Mouse (Mus musculus) heart, adult 2 months (tissue): ENCODE data around the gene Lamc1. TPM values are rescaled to one million over a fixed set of nuclear protein-coding genes. Genes with fewer than 3 reads are reported as not detected.

ENCODE experiments used
- DNase-seq, 2 experiments: peaks; one replicate each; pipeline ENCODE4 v3.0.0; 2021
- H3K27ac ChIP-seq: fragments of 200-600 bp; 2 replicates; pipeline ENCODE4 v1.8.1; 2022
- H3K27me3 ChIP-seq: fragments of 200-500 bp; 2 replicates; pipeline ENCODE4 v1.6.1; 2012; ENCODE audit warnings: mild to moderate bottlenecking, low read length, inconsistent platforms, mixed read lengths; ENCODE audit not compliant: control insufficient read depth, insufficient read depth
- H3K36me3 ChIP-seq: fragments of 200-500 bp; 2 replicates; pipeline ENCODE4 v1.6.1; 2012; ENCODE audit warnings: low read length, inconsistent platforms; ENCODE audit not compliant: control insufficient read depth, insufficient read depth
- H3K4me1 ChIP-seq: fragments of 200-500 bp; 2 replicates; pipeline ENCODE4 v1.6.1; 2011; ENCODE audit warnings: low read length; ENCODE audit not compliant: control insufficient read depth, insufficient read depth
- H3K4me3 ChIP-seq: fragments of 200-600 bp; 2 replicates; pipeline ENCODE4 v1.8.1; 2022
- H3K79me2 ChIP-seq: fragments of 200-500 bp; replicated peaks from 2 replicates; pipeline ENCODE4 v1.6.1; 2012; ENCODE audit warnings: mild to moderate bottlenecking, inconsistent platforms, low read length, moderate library complexity, mixed read lengths; ENCODE audit not compliant: control insufficient read depth, insufficient read depth
- H3K9ac ChIP-seq: fragments of 200-500 bp; 2 replicates; pipeline ENCODE4 v1.6.1; 2012; ENCODE audit warnings: low read depth, mild to moderate bottlenecking, control low read depth, inconsistent platforms, low read length, mixed read lengths
- CTCF ChIP-seq: fragments of 200-600 bp; IDR thresholded peaks from 2 replicates; pipeline ENCODE4 v1.8.1; 2022; ENCODE audit warnings: antibody characterized with exemption, mild to moderate bottlenecking, moderate library complexity
- EP300 ChIP-seq: fragments of 200-500 bp; IDR thresholded peaks from 2 replicates; pipeline ENCODE4 v1.6.1; 2011; ENCODE audit warnings: low read depth, low read length, control low read depth; ENCODE audit not compliant: insufficient read depth
- POLR2A ChIP-seq: fragments of 200-500 bp; IDR thresholded peaks from 2 replicates; pipeline ENCODE4 v1.6.1; 2011; ENCODE audit warnings: mild to moderate bottlenecking, low read depth, low read length, control low read depth; ENCODE audit not compliant: insufficient read depth
- WGBS: fragments of 180-500 bp; shearing (Covaris S2); methylation state at CpG from one replicate; pipeline ENCODE4 v1.1.7; 2018; 5-methylcytosine and 5-hydroxymethylcytosine counted together
- intact Hi-C: fragments of 180-260 bp; cut with DNase I; formaldehyde crosslinking; loops from one replicate; pipeline ENCODE4 v1.15.1; 2025
- polyA plus RNA-seq: library from polyadenylated mRNA; depleted of rRNA; stranded (reverse); fragments of >200 nt; gene quantifications from 2 replicates; pipeline ENCODE4 v1.2.3, GENCODE M21; 2012
- total RNA-seq, 2 experiments: library from RNA; stranded (reverse); gene quantifications; 2 replicates each; pipeline ENCODE4 v1.2.3; 2021

Lamc1 gene
- total and polyA plus RNA-seq, 3 experiments: 103 to 116 (median 111) TPM

GRCm38 (mm10) chr1:153215676-153216075, 116.9 kb downstream of the Lamc1 start:
- Histone ChIP-seq H3K79me2 (no peaks in the 10 kb centered on the region), H3K4me1 (no peaks in the 10 kb centered on the region), H3K9ac (no peak overlapping the region), H3K27ac (no peak overlapping the region), H3K36me3 (no peaks in the 10 kb centered on the region), H3K27me3 (no peaks in the 10 kb centered on the region), H3K4me3 (no peak overlapping the region)
- TF ChIP-seq CTCF (no peak), POLR2A (no peak), EP300 (no peak)
- DNase-seq: no peak
- 75% methylated on average over 5 of the region's 5 CpGs for WGBS
- intact Hi-C loops: no loop called here

GRCm38 (mm10) chr1:153210992-153211391, 121.6 kb downstream of the Lamc1 start:
- no peaks in the 10 kb centered on the region for H3K36me3 ChIP-seq
- no peak overlapping the region for H3K4me3 ChIP-seq
- H3K9ac ChIP-seq: no peak overlapping the region
- no peaks in the 10 kb centered on the region for H3K79me2 ChIP-seq
- 49% methylated on average over 4 of the region's 4 CpGs for WGBS
- no peak for DNase-seq
- TF ChIP-seq CTCF: no peak
- no peak for TF ChIP-seq POLR2A
- no peak for TF ChIP-seq EP300
- no peak overlapping the region for H3K27ac ChIP-seq
- no peaks in the 10 kb centered on the region for H3K27me3 ChIP-seq
- H3K4me1 ChIP-seq: no peaks in the 10 kb centered on the region
- intact Hi-C loops: no loop called here

GRCm38 (mm10) chr1:153210198-153210597, 122.4 kb downstream of the Lamc1 start:
- no peaks in the 10 kb centered on the region for H3K4me1 ChIP-seq
- 76% methylated on average over 2 of the region's 2 CpGs for WGBS
- no peak overlapping the region for H3K27ac ChIP-seq
- H3K79me2 ChIP-seq: no peaks in the 10 kb centered on the region
- H3K4me3 ChIP-seq: no peak overlapping the region
- H3K36me3 ChIP-seq: no peaks in the 10 kb centered on the region
- no peaks in the 10 kb centered on the region for H3K27me3 ChIP-seq
- intact Hi-C loops: no loop called here
- no peak overlapping the region for H3K9ac ChIP-seq
- TF ChIP-seq POLR2A (no peak), CTCF (no peak), EP300 (no peak)
- DNase-seq: no peak

DNA sequence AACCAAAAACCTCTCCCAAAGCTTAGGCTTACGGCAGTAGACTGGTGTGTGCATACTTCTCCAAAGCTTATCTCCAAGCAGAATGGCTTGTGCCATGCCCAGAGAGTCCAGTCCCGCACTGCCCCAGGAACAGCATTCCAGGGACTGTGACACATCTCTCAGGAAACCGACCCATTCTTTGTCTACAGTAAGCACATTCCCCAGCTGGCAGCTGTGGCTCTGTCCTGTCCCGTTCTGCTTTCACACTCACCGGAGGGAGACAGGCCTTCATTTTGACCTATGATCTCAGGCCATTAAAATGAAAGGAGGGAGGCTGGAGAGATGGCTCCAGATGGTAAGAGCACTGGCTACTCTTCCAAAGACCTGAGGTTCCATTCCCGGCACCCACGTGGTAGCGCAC, 130.4 kb downstream of the Lamc1 start:
- intact Hi-C loops: no loop called here

DNA sequence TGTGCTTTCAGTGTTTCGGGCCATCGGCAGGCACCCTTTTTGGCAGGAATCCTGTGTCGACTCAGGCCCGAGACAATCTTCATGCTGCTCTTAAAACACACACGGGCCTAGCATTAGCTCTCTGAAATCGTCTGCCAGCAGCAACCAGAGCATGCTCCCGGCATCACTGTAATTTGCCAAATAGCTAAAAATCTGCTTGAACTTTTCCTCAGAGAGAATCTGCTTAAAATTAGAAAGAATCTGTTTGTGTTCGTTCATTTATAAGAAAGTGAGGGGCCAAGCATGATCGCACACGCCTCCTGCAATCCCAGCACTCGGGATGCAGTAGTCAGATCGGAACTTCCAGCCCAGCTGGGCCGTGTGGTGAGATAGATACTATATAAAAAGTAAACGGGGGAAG, 131.1 kb downstream of the Lamc1 start:
- Histone ChIP-seq H3K79me2 (no peaks in the 10 kb centered on the region), H3K36me3 (no peaks in the 10 kb centered on the region), H3K27me3 (no peaks in the 10 kb centered on the region), H3K4me3 (no peak overlapping the region), H3K4me1 (no peaks in the 10 kb centered on the region; the same call in 1 of the 2 replicates), H3K9ac (no peak overlapping the region; the same call in 1 of the 2 replicates), H3K27ac (no peak overlapping the region)
- no peak for DNase-seq
- WGBS: 44% methylated on average over 14 of the region's 14 CpGs
- intact Hi-C loops: no loop called here
- TF ChIP-seq EP300 (no peak), POLR2A (no peak), CTCF (no peak)

More for the DNA sequence above, 130.4 kb downstream of the Lamc1 start:
- no peak for DNase-seq
- Histone ChIP-seq H3K27ac (no peak overlapping the region), H3K27me3 (no peaks in the 10 kb centered on the region), H3K79me2 (no peaks in the 10 kb centered on the region), H3K36me3 (no peaks in the 10 kb centered on the region), H3K4me1 (no peaks in the 10 kb centered on the region; the same call in 1 of the 2 replicates), H3K9ac (no peak overlapping the region), H3K4me3 (no peak overlapping the region)
- 58% methylated on average over 8 of the region's 8 CpGs for WGBS
- TF ChIP-seq POLR2A (no peak), CTCF (no peak), EP300 (no peak)

- TF ChIP-seq POLR2A (no peak), CTCF (no peak), EP300 (no peak)
- Histone ChIP-seq H3K27me3 (no peaks in the 10 kb centered on the region), H3K4me3 (no peak overlapping the region), H3K9ac (no peak overlapping the region), H3K27ac (no peak overlapping the region), H3K36me3 (no peaks in the 10 kb centered on the region), H3K4me1 (no peaks in the 10 kb centered on the region; the same call in 1 of the 2 replicates), H3K79me2 (no peaks in the 10 kb centered on the region)
- no peak for DNase-seq
- WGBS: 56% methylated on average over 3 of the region's 3 CpGs
- intact Hi-C loops: no loop called here
Measured at GRCm38 (mm10) chr1:153197316-153197850, 135.2 kb downstream of the Lamc1 start.
